Mouse (Mus musculus) liver, adult 10 weeks (tissue): ENCODE data around the gene H2afb1. TPM values are rescaled to one million over a fixed set of nuclear protein-coding genes. Genes with fewer than 3 reads are reported as not detected.

ENCODE experiments used
- polyA plus RNA-seq: library from polyadenylated mRNA; stranded (reverse); fragments of 350-450 nt; fragmentation: Illumina TruSeq; extraction: RNeasy Lipid Tissue Mini Kit (QIAGEN cat#74804); gene quantifications from one replicate; pipeline ENCODE4 v1.2.3, GENCODE M21; 2014; ENCODE audit warnings: low read depth, low replicate concordance

Gene H2afb1
- not detected for polyA plus RNA-seq

DNA sequence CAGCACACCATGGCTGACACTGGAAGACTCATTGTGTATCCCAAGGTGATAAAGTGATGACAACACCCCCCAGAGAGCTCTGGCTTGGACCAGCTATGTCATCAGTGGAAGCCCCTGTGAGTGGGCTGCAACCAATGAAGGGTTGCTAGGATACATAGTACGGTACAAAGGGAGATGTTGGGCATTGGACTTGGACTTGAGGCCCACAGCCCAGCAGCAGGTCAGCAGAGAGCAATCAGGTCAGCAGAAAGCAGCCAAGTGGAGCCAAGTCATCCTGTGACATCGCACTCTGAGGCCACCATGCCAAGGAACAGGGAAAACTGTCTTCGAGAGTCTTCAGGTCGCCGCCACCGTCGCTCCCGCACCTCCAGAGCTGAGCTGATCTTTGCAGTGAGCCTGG is at the start of gene H2afb1:
TSS of gene H2afb1 (plus strand) at position 301 of the 400 bp plus-strand sequence.

